Mouse (Mus musculus) embryo, embryonic 11 days (tissue): ENCODE results near the gene Cckar.

Experiments
- DNase-seq: peaks from one replicate; pipeline ENCODE4 v3.0.0-alpha.2; 2015

Cckar gene

DNA sequence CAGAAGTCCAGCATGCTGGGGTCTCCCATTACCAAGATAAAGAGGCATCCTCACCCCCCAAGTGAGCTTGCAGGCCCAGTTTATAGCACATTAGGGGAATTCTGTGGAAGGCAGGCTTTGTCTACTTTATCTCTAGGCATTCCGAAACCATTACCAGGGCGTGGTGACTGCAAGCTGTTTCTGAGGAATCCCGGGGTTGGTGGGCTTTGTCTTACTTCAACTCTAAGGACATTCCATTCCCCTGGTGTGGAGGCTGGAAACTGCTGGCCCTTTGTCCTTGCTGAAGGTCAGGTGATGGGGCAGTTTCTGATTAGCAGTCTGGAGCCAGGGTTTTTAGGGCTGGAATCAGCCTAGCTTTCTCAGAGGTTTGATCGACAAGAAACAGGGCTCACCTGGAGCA lies 36.0 kb downstream of the Cckar start:
- no peak for DNase-seq

DNA sequence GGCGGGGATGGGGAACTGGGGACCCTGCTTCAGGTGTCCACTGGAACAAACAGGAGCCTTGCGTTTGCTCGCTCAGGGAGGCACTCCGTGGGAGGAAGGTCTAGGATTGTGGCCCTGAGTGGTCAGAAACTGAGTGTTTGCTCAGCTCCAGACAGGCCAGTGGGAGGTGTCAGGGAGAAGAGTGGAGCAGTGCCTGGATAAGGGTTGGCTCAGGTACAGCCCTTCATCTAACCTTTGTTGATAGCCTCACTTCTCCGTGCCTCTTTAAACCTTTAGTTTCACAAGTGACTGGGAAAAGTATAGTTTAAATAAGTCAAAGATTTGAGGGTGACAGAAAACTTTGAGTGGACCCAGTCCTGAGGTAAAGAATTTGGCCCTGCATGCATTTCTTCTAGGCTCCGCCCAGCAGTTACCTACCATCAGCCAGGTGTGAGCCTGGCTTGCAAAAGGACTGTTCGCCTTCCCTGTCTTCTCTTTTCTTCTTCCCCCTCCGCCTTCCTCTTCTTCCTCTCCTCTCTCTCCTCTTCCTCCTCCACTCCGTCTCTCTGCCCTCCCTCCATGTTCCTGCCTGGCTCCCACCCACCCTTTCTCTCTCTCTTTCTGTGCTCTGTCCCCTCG lies 37.1 kb downstream of the Cckar start:
- DNase-seq: no peak

DNA sequence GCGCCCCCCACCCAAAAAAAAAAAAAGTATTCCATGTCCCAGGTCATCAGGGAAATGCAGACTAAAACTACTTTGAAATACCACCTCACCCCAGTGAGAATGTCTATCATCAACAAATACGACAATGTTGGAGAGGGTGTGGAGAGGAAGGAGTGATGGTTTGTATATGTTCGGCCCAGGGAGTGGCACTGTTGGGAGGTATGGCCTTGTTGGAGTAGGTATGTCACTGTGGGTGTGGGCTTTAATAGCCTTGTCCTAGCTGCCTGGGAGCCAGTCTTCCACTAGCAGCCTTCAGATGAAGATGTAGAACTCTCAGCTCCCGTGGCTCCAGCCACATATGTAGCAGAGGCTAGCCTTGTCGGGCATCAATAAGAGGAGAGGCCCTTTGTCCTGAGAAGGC lies 39.5 kb downstream of the Cckar start:
- DNase-seq: no peak

GRCm38 (mm10) chr5:53663665-53664064 lies 43.8 kb downstream of the Cckar start:
- DNase-seq: no peak

DNA sequence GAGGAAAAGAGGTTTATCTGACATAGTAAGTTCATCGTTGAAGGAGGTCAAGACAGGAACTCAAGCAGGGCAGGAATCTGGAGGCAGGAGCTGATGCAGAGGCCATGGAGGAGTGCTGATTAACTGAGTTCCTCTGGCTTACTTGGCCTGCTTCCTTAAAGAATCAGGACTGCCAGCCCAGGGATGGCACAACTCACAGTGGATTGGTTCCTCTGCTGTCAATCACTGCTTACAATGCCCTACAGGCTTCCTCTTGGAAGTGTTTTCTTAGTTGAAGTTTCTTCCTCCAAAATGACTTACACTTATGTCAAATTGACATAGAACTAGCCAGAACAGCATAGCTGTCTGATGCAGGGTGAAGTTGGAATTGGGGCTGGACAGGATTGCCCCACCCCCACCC lies 45.1 kb downstream of the Cckar start:
- DNase-seq: no peak

DNA sequence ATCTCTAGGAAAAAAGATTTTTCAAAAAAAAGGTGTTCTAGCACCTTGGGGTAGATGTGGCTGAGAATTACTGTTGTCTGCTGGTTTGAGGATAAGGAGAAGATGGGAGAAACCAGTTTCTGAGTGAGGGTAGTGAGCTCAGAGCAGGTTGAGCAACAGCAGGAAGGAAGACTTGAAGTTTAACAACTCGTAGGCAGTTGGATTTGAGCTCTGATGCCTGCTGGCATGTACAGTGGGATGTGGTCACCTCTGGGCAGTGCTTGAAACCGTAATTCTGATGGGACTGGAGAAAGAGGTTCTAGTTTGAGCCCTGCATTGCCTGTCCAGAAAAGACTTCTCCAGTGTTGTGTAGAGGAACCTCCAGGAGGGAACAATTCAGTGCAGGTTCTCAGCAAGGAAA lies 46.0 kb downstream of the Cckar start:
- no peak for DNase-seq

- DNase-seq: peak; percentile 52
Measured at GRCm38 (mm10) chr5:53657925-53658324, 49.6 kb downstream of the Cckar start.

- DNase-seq: no peak
Measured at GRCm38 (mm10) chr5:53656596-53656995, 50.9 kb downstream of the Cckar start.
